Mouse (Mus musculus): Measurements from ENCODE around the gene Cacna1c.

Gene Cacna1c

DNA sequence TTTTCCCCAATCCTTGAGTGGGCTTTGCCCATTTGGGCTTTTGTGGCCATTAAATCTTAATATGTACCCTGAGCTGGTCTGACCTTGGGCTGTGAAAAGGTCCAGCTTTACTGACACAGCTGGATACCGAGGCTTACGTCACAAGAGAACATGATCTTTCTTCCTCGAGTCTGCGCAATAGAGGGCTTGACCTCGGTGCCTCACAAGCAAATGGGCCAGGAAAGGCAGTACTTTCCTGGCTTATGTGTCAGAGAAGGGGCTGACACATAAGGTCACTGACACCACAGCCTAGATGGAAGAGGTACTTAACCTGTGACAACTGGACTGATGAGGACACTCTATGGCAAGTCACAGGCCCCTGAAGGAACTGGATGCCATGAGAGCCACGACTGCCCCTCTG, 453.5 kb downstream of the Cacna1c start:
- DNase-seq (ENCODE audit: low spot score): no peak

DNA sequence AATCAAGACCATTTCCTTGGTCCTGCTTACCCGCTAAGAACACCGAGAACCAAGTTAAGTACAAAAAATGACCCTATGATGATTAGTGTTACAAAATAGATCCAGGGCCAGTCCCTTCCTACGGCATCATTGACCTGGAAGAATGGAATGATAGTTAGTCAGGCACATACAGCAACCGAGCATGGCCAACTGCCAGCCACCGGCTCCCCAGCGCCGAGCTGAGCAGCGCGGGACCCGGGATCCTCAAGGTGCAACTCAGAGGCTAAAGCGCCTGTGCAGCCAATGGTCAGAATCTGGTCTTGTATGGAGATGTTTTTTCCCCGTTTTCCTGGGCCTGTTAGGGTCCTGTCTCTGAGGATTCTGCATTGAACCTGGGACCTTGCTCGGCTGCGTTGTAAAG, 454.4 kb downstream of the Cacna1c start:
- DNase-seq (ENCODE audit: low spot score): no peak

DNA sequence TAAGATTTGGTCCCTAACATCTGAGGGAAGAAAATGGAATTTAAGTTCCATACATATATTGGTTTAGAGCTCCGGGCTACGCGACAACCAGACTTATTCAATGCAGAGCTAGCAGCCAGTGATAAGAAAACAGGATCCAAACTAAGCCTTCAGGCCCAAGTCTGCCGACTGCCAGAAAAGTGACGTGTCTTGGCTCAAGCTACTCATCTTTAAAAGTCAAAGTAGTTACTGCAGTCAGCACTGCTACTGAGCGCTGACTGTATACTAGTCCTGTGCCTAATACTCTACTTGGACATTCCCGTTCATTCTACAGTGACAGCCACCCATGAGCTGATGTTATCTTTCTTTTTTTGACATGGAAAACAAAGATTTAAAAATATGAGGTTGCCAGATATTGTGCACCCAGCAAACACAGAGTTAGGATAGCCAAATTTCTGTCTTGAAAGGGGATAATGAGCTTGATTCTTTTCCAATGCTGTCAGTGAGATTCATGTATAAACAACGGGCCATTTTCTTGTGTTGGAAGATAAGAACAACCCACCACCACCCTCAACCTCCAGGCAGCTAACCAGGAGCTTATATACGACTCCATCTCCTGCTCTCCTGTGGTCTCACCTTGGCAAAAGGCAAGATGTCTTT, 456.1 kb downstream of the Cacna1c start:
- DNase-seq (ENCODE audit: low spot score): no peak

DNA sequence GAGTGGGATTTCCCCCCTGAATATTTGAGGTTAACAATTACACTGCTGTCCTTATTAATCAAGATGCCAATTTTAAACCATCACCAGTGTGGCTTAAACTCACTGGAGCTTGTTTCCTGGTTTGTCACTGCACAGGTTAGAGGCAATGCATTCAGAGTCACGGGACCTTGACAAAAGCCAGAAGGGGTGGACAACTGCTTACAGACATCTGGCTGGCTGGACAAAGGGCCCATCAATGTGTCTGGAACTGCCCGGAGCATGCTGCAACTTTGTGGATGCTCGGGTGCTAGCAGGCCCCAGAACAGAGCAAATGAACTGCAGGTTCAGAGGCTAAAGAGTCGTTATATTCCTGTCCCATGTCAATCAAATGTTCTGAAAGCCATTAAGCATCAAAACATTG, 456.9 kb downstream of the Cacna1c start:
- DNase-seq (ENCODE audit: low spot score): no peak

DNA sequence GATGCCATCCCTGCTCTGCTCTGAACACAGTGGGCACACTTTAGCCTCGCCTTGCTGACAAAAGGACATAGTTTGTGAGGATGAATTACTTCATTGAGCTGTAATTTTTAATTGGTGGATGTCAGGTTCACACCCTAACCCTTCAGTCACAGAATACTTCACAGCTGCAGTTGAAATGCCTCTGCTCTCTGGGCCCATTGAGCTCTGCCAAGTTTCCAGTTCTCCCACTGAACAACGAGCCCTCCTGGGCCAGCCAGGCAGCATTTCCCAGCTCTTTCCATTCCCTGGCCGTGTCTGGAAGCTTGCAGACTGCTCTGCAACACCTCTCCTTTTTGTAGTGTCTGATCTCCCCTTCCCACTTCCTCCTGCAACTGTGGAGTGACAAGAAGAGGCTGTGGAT, 457.6 kb downstream of the Cacna1c start:
- no peak for DNase-seq (ENCODE audit: low spot score)

- DNase-seq (ENCODE audit: low spot score): no peak
Observed at GRCm38 (mm10) chr6:118737078-118737477, 459.1 kb downstream of the Cacna1c start.

GRCm38 (mm10) chr6:118736491-118736890, 459.7 kb downstream of the Cacna1c start:
- no peak for DNase-seq (ENCODE audit: low spot score)

GRCm38 (mm10) chr6:118735145-118735544, 461.1 kb downstream of the Cacna1c start:
- no peak for DNase-seq (ENCODE audit: low spot score)

- DNase-seq (ENCODE audit: low spot score): no peak
Observed at GRCm38 (mm10) chr6:118731937-118732336, 464.3 kb downstream of the Cacna1c start.

GRCm38 (mm10) chr6:118724908-118725307, 471.3 kb downstream of the Cacna1c start:
- peak; percentile 24 for DNase-seq (ENCODE audit: low spot score)

GRCm38 (mm10) chr6:118724388-118724787, 471.8 kb downstream of the Cacna1c start:
- no peak for DNase-seq (ENCODE audit: low spot score)

DNA sequence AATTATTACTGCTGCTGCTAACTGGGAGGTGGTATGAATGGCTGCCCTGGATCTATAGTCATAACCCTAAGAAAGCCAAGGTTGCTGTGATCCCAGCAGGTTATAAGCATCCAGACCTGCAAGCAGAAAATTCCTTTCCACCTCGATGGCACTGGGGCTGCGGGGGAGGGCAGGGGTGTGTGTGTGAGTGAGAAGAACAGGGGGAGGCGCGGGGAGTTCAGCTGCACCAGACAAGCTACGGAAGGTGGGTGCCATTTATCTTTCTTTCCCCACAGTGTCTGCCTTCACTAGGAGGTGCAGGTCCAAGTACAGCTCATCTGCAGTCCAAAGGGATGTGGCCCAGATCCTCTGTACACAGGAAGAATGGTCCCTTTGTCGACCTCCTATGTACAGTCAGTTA, 473.9 kb downstream of the Cacna1c start:
- no peak for DNase-seq (ENCODE audit: low spot score)

DNA sequence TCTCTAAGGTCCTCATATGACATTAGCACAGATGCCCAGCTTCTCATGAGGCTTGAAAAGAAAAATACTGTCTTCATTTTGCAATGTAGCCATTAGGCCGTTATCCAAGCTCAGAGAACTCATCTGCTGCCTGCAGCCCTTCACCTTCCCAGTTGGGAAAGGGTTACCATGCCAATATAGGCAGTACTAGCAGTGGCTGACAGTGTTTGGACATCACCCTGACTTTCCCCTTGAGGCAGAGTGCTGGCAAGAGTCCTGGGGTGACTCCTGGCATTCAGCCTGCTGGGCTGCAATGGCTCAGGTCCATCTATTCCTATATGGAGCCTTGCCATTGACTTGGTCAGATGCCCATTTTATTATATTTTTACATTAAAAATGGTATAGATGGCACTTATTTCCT, 476.7 kb downstream of the Cacna1c start:
- DNase-seq (ENCODE audit: low spot score): no peak

DNA sequence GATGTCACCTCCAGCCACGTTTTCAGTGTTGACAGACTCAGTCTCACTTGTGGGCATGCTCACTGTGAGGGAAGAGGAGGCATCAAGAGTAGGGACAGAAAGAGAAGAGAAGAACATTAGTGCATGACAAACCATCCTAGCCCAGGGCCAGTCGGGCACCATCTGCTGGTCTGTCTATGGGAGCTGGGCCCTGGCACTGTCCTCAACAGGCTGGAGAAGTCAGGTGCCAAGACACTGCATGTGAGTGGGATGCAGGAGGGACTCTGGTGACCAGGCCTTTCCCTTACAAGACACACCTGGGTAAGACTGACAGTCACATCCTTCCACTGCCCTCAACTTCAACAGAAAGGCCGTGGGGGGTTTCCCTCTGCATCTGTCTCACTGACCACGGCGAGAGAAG, 482.9 kb downstream of the Cacna1c start:
- no peak for DNase-seq (ENCODE audit: low spot score)

GRCm38 (mm10) chr6:118711677-118712322, 484.4 kb downstream of the Cacna1c start:
- DNase-seq (ENCODE audit: low spot score): no peak

DNA sequence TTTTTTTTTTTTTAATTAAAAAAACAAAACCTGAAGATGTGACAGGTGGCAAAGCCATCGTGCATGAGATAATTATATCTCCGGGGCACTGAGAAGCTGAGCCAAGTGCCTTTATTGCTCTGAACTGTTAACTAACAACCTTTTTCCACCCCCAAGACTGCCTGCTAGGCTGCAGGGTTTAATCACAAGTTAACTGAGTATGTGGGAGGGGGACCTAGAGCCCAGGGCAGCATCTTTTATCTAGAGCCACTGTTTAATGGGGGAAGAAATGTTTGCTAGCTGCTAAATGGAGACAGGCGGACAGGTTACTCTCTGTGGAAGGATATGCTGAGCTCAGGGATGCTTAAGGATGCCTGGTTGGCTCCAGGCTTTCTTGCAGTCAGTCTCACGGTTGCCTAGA, 489.2 kb downstream of the Cacna1c start:
- no peak for DNase-seq (ENCODE audit: low spot score)

DNA sequence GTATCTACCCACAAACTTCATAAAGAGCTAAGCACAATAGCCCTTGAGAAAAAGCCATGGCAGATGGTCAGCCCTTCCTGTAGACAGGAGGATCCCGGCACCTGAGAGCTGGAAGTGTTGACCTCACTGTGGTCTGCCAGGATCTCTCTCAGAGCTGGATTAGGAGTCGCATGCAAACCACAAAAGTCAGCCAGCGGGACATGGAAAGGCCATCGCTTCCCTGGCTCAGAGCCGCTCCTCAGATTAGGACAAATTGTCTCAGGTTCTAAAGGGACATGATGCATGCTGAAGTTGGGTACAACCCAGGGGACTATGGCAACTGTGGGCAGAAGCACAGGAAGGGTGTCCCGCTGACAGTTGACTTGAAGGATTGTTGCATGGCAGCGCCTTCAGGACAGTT, 490.4 kb downstream of the Cacna1c start:
- DNase-seq (ENCODE audit: low spot score): no peak

DNA sequence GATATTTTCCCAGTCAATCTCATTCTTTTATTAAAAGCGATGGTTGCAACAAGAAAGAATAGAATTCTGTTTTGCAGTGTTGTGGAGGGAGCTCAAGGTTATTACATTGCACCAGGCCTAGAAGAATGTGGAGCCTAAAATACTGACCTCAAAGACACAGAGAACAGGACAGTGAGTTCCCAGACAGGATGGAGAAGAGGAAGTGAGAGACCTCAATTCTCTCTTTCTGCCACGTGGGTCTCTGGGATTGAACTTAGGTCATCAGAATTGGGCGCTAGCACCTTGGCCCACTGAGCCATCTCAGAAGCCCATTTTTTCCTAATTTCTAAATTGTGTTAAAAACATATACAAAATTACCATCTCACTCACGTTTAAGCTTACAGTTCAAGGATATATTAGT, 501.6 kb downstream of the Cacna1c start:
- no peak for DNase-seq (ENCODE audit: low spot score)

DNA sequence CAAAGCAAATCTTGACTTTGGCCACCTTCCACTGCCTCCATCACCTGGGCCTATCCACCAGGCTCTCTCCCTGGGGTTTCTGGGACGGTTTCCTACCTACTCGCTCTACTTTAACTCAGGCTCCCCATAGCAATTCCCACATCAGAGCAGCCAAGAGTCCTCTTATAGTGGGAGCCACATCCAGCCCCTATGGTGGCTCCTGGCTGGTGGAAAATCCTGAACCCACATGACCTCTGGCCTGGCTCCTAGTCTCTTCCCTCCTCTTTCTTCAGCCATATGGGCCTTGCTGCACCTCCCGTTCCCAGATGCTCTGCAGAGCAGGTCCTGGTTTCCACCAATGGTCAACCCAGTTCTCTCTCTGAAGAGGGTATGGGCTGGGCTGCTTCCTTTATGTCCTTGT, 506.8 kb downstream of the Cacna1c start:
- DNase-seq (ENCODE audit: low spot score): no peak

DNA sequence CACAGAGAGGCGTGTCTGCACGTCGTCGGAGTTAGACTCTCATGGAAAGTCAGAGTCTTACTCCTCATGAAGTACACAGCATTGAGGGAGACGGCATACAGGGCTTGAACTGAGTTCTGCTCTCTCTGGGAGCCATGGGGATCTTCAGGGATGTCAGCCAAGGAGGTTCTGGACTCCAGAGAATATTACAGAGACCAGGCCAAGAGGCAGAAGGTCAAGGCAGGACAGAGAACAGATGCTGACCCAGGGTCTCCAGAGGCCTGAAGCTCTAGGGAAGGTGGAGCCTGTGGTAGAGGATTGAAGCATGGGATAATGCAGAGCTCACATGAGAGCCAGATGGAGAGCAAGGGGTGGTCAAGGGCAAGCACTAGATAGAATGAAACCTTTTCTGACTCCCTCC, 507.4 kb downstream of the Cacna1c start:
- no peak for DNase-seq (ENCODE audit: low spot score)

- peak; percentile 9 for DNase-seq (ENCODE audit: low spot score)
Observed at GRCm38 (mm10) chr6:118680814-118681213, 515.4 kb downstream of the Cacna1c start.

- no peak for DNase-seq (ENCODE audit: low spot score)
Observed at GRCm38 (mm10) chr6:118678031-118678430, 518.2 kb downstream of the Cacna1c start.

GRCm38 (mm10) chr6:118677306-118677705, 518.9 kb downstream of the Cacna1c start:
- DNase-seq (ENCODE audit: low spot score): no peak

GRCm38 (mm10) chr6:118674781-118675180, 521.4 kb downstream of the Cacna1c start:
- no peak for DNase-seq (ENCODE audit: low spot score)

All from retina, embryonic 14.5 days (tissue).